Mouse (Mus musculus) embryonic facial prominence, embryonic 15.5 days (tissue): ENCODE results near the gene Maoa. TPM values are rescaled to one million over a fixed set of nuclear protein-coding genes. Genes with fewer than 3 reads are reported as not detected.

Experiments
- ATAC-seq: fragments of 200-750 bp; cut with Nextera tagmentation; 2 replicates; pipeline ENCODE4 v1.8.0; 2017; ENCODE audit warnings: low read depth, moderate TSS enrichment; ENCODE audit not compliant: insufficient number of reproducible peaks, low FRiP score, low TSS enrichment
- H3K27ac ChIP-seq: fragments of 300-500 bp; sonication (generic); replicated peaks from 2 replicates; pipeline ENCODE4 v1.5.1; 2015; ENCODE audit warnings: mild to moderate bottlenecking, inconsistent platforms
- H3K27me3 ChIP-seq: fragments of 300-500 bp; sonication (generic); 2 replicates; pipeline ENCODE4 v1.6.1; 2015; ENCODE audit warnings: inconsistent platforms
- H3K36me3 ChIP-seq: fragments of 300-500 bp; sonication (generic); 2 replicates; pipeline ENCODE4 v1.6.1; 2015; ENCODE audit warnings: mild to moderate bottlenecking, inconsistent platforms
- H3K4me1 ChIP-seq: fragments of 300-500 bp; sonication (generic); 2 replicates; pipeline ENCODE4 v1.6.1; 2015; ENCODE audit warnings: inconsistent platforms
- H3K4me2 ChIP-seq: fragments of 300-500 bp; sonication (generic); replicated peaks from 2 replicates; pipeline ENCODE4 v1.6.1; 2015; ENCODE audit warnings: mild to moderate bottlenecking, inconsistent platforms
- H3K4me3 ChIP-seq: fragments of 300-500 bp; sonication (generic); replicated peaks from 2 replicates; pipeline ENCODE4 v1.5.1; 2015; ENCODE audit warnings: mild to moderate bottlenecking, inconsistent platforms
- H3K9ac ChIP-seq: fragments of 300-500 bp; sonication (generic); 2 replicates; pipeline ENCODE4 v1.6.1; 2015; ENCODE audit warnings: inconsistent platforms
- H3K9me3 ChIP-seq: fragments of 300-500 bp; sonication (generic); replicated peaks from 2 replicates; pipeline ENCODE4 v1.6.1; 2016; ENCODE audit warnings: inconsistent platforms
- WGBS: fragments of 180-500 bp; shearing (Covaris S2); methylation state at CpG from one replicate; pipeline ENCODE4 v1.1.7; 2015; 5-methylcytosine and 5-hydroxymethylcytosine counted together
- polyA plus RNA-seq: library from polyadenylated mRNA; unstranded; fragments of >200 nt; fragmentation: Nextera tagmentation; extraction: Ambion mirVana; gene quantifications from 2 replicates; pipeline ENCODE4 v1.2.1, GENCODE M21; 2015

Maoa gene
- 17.7 and 18.7 TPM in 2 replicates for polyA plus RNA-seq

DNA sequence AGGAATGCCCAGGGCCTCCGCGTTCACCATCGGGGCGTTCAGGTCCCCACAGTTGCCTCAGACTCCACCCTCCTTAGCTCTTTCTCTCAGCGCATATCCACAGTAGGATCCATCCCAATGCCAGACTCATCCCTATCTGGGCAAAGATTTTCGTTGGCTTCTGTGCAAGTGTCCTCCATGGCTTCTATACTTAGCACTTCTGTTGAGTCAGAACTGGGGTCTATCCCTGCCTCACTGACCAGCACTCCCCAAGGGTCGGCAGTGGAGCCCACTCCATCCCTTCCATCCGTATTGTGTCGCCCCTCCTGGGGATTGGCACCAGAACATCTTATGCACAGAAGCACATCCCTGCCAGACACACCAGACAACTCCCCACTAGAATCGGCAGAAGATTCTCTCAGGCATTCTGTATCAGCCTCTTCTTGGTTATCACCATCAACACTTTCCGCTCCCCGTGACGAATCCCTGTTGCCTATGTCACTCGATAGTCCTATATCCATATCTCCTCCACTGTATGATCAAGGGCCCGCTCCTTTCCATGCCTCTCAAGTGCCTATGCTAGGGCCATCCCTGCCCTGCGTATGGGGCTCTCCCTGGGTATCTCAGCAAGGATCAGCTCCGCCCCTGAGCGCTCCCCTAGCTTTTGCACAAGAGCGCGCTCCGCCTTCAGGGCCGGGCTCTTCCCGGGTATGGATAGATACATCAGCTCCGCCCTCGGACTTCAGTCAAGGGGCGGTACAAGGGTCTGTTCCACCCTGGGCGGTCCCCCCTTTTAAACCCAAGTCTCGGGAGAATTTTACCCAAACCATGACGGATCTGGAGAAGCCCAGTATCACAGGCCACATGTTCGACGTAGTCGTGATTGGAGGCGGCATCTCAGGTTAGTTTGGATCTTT is at the start of gene Maoa:
Maoa (plus strand) TSS at position 665 of the 896 bp plus-strand sequence.
- WGBS = 17% methylated on average over 33 of the region's 33 CpGs
- H3K4me2 ChIP-seq = peak within 1 kb of the TSS; percentile 74
- 0 out of 2 replicates have a peak within 1 kb of the TSS, but pooled peaks have one; percentile 15 for H3K9ac ChIP-seq
- H3K27ac ChIP-seq = peak within 1 kb of the TSS; percentile 84
- no peaks in the 10 kb centered on the region for H3K9me3 ChIP-seq
- no peaks in the 10 kb centered on the region for H3K4me1 ChIP-seq
- H3K27me3 ChIP-seq = no peaks in the 10 kb centered on the region
- H3K4me3 ChIP-seq = peak within 1 kb of the TSS; percentile 55
- ATAC-seq = peak; percentile 91
- no peaks in the 10 kb centered on the region for H3K36me3 ChIP-seq

GRCm38 (mm10) chrX:16618225-16619033 is 1.1 kb upstream of the Maoa start:
- no peaks in the 10 kb centered on the region for H3K4me1 ChIP-seq
- 15% methylated on average over 60 of the region's 60 CpGs for WGBS
- no peaks in the 10 kb centered on the region for H3K36me3 ChIP-seq
- H3K4me2 ChIP-seq = peak overlapping the region; percentile 74
- peak overlapping the region; percentile 84 for H3K27ac ChIP-seq
- H3K9ac ChIP-seq = 0 out of 2 replicates have a peak overlapping the region, but pooled peaks have one; percentile 1
- H3K4me3 ChIP-seq = peak overlapping the region; percentile 55
- peak; percentile 94 for ATAC-seq
- no peaks in the 10 kb centered on the region for H3K9me3 ChIP-seq
- no peaks in the 10 kb centered on the region for H3K27me3 ChIP-seq

DNA sequence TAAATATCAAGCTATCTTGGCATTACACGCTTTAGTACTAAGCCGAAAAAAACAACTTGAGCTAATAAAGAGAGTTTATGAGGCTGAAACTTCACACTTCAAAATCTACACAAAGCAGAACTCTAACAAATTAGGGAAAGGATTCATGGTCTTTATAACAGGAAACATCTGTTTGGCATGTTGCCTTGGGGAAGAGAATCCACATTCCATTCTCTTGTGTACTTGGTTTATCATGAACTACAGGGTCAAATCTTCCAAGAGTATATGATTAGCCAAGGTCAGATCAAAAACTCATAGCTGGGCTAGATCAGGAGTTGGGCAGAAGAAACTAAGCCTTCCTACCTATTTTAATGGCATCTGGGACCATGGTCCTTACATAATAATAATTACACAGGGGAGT is 37.0 kb downstream of the Maoa start:
- Histone ChIP-seq H3K4me1 (no peaks in the 10 kb centered on the region), H3K4me3 (no peak overlapping the region), H3K27me3 (no peaks in the 10 kb centered on the region), H3K4me2 (no peak overlapping the region), H3K36me3 (no peaks in the 10 kb centered on the region), H3K9me3 (no peaks in the 10 kb centered on the region), H3K27ac (no peak overlapping the region), H3K9ac (no peak overlapping the region)
- 46% methylated on average over 2 of the region's 2 CpGs for WGBS
- no peak for ATAC-seq

- no peaks in the 10 kb centered on the region for H3K27me3 ChIP-seq
- H3K36me3 ChIP-seq = no peaks in the 10 kb centered on the region
- WGBS = 85% methylated on average over 1 of the region's 1 CpGs
- H3K4me3 ChIP-seq = no peak overlapping the region
- H3K9ac ChIP-seq = no peak overlapping the region
- no peak overlapping the region for H3K27ac ChIP-seq
- H3K4me2 ChIP-seq = no peak overlapping the region
- ATAC-seq = no peak
- H3K9me3 ChIP-seq = no peaks in the 10 kb centered on the region
- no peaks in the 10 kb centered on the region for H3K4me1 ChIP-seq
Observed at GRCm38 (mm10) chrX:16706094-16706493, 86.6 kb downstream of the Maoa start.

DNA sequence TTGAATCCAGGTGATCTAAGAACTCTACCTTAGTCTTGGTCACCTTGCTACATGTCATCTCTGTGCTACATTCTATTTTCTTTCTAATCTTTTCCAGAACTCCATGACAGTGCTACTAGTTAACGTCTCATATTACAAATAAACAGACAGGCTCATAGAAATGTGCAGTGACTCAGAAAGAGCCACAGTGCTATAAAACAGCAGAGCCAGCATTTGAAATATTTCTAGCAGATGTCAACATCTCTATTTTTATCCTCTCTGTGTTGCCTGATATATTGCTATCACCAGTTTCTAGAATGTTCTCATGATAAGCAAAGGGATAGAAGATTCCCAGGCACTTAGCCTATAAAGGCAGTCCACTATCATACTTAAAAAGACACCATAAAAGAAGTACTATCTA is 94.5 kb downstream of the Maoa start:
- Histone ChIP-seq H3K27me3 (no peaks in the 10 kb centered on the region), H3K9me3 (no peaks in the 10 kb centered on the region), H3K36me3 (no peaks in the 10 kb centered on the region), H3K27ac (no peak overlapping the region), H3K4me2 (no peak overlapping the region), H3K9ac (no peak overlapping the region), H3K4me3 (no peak overlapping the region), H3K4me1 (no peaks in the 10 kb centered on the region)
- ATAC-seq = no peak
- WGBS = 59% methylated on average over 1 of the region's 1 CpGs

Other genes with a start within 250 kb of the Maoa start
- not detected in 2 replicates for gene Cypt1, start 96.8 kb upstream of the Maoa start, polyA plus RNA-seq
- gene Maob, start 197.7 kb downstream of the Maoa start, polyA plus RNA-seq = 19.6 and 21.7 TPM in 2 replicates